Mouse (Mus musculus): Measurements from ENCODE around the gene Sept8. TPM values are rescaled to one million over a fixed set of nuclear protein-coding genes. Genes with fewer than 3 reads are reported as not detected.

The Sept8 gene
- polyA plus RNA-seq, 1 experiment = 64.4 TPM

DNA sequence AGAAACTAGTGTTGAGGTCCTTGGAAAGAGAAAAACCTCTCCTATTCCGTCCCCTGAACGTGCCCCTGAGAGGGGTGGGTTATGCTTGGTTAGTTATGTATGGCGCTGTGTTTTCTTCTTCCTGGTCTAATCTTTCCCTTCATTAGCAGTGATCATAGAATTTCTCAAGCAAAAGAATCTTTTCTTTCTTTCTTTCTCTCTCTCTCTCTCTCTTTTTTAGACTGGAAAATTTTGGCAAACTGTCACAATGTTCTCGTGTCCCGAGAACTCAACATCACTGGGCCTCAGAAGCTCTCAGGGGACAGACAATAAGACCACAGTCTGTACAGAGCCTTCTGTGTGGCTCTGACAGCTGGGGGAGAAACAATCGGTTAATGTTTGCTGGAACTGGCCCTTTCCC lies 23.6 kb upstream of the Sept8 start:
- DNase-seq (ENCODE audit: low spot score) = no peak

- no peak for DNase-seq (ENCODE audit: low spot score)
Measured at GRCm38 (mm10) chr11:53496946-53497345, 22.1 kb upstream of the Sept8 start.

DNA sequence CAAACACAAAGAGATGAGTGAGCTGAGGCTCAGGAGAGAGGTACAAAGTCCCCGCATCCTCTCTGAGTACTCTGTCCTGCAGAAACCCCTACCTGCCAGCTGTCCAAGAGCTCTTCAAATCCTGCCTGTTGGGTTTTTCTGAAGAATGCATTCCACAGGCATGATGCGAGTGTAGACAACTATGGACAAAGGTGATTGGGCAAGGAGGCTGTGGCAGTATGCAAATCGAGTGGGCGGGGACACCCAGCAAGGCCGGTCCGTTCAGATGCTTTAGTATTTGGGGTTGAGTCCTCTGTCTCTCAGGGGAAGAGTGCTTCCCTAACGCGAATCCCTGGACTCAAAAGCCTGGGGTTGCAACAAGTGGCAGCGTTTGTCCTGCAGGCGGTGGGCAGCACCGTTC lies 18.5 kb upstream of the Sept8 start:
- DNase-seq (ENCODE audit: low spot score) = no peak

DNA sequence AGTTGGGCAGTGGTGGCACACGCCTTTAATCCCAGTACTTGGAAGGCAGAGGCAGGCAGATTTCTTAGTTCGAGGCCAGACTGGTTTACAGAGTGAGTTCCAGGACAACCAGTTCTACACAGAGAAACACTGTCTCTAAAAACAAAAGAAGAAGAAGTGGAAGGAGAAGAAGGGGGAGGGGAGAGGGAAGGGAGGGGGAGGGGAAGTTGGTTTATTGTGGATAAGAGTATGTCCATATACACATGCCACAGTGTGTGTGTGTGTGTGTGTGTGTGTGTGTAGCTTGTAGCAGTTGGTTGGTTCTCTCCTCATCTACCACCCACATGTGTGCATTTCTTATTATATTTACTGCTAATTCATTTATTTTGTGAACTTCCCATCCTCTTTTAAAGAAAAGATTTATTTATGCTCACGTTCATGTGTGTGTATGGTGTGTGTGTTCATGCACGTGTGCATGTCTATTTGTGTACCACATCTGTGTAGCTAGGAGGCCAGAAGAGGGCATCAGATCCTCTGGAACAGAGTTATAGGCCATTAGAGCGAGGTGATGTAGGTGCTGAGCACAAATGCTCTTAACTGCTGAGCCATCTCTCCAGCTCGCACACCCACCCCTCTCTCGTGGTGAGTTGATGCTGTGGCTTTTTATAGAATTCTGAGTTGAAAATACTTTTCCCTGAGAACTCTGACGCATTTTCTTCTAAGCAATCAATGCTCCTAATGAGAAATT lies 16.9 kb upstream of the Sept8 start:
- no peak for DNase-seq (ENCODE audit: low spot score)

GRCm38 (mm10) chr11:53503738-53504137 lies 15.3 kb upstream of the Sept8 start:
- DNase-seq (ENCODE audit: low spot score) = no peak

- no peak for DNase-seq (ENCODE audit: low spot score)
Measured at GRCm38 (mm10) chr11:53504376-53504775, 14.7 kb upstream of the Sept8 start.

- no peak for DNase-seq (ENCODE audit: low spot score)
Measured at GRCm38 (mm10) chr11:53505026-53505663, 13.9 kb upstream of the Sept8 start.

DNA sequence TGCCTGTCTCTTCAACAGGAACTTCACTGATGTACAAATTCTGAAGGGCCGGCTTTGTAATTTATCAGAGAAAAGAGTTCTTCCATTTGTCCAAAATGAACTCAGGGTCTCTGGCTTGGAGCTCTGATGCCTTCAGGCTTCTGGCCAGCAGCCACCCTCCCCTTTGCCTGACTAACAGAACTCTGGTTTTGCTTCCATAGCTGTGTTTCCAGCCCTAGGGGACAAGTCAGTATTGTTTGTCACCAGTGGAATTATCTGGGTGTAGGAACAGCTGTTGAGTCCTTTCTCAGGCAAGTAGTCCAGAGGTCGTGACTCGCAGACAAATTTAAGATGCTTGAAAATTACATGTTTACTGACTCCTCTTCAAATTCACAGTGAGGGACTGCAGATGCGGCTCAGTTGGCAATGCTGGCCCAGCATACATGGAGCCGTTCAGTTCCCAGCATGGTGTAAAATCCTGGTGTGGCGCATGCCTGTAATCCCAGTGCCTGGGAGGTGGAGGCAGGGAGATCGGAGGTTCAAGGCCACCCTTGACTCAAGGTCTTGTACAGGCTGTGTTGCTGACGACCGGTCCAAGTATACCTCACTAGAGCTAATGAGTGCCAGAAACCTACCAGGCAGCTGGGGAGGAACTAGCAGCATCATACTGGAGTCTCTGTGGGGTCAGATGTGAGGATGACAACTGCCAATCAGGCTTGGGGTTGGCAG lies 11.8 kb upstream of the Sept8 start:
- DNase-seq (ENCODE audit: low spot score) = no peak

DNA sequence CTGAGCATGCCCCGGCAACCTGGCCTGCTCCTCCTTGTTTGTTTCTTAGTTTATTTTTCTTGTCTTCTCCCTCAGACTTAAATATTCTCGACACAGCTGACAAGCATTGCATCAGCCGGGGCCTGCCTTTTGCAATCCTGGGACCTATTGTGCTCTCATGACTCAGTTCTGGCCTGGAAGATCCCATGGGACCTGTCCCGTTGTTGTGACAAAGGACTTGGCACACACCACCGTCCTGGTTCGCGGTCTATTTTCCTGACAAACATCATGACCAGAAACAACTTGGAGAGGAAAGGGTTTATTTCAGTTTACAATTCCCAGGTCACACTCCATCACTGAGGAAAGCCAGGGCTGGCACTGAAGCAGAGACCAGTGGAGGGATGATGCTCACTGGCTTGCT lies 10.9 kb upstream of the Sept8 start:
- DNase-seq (ENCODE audit: low spot score) = no peak

- no peak for DNase-seq (ENCODE audit: low spot score)
Measured at GRCm38 (mm10) chr11:53508591-53508990, 10.5 kb upstream of the Sept8 start.

DNA sequence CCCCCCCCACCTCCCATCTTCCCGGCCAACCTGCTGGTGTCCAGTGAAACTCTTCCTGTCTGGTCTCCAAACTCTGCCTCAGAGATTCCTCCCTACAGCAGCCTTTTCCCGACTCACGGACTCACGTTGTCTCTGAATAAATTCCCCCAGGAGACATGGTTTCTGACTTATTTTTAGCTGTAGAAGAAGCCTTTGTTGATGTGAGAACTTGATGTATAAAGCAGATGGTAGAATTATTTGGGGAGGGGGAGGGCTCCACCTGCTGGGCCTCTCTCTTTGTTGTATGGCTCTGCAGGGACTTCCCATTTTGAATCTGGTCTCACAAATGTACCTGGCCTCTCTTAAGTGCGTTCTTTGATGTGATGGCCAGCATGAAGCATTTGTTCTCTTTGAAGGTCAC lies 8.7 kb upstream of the Sept8 start:
- no peak for DNase-seq (ENCODE audit: low spot score)

DNA sequence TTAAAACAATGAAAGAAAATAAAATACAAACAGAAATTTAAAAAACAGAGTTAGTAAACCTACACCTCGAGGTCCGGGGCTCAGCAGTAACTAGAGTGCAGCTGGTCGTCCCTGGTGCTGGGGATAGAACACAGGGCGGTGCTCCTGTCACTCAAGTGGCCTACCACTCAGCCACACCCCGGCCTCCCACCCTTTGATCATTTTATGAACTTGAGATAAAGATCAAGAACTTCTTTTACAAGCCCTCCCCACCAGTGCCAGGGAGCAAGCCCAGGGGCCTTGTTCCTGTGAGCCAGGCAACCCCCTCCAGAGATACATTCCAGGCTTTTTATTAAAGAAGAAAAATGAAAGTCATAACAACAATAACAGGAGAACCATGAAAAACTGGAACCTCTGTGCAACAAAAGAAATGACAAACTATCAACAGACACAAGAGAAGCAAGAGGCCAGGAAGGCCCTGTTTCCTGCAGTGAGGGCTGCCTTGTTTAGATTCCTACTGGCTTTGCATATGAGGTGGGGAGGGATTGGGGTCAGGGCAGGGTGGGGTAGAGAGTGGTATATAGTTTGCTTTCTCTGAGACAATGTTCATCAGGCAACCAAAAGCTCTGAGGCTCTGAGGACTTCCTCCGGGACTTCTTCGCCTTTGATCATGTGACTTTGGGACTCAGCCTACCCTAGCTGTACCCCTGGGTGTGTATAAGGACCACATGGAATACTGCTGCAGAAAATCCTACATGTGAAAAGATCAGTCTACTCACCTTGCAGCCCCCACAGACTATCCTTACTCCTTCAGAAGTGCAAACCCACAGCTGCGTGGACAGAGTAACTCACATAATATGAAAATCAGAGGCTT lies 2.1 kb upstream of the Sept8 start:
- DNase-seq (ENCODE audit: low spot score) = no peak

DNA sequence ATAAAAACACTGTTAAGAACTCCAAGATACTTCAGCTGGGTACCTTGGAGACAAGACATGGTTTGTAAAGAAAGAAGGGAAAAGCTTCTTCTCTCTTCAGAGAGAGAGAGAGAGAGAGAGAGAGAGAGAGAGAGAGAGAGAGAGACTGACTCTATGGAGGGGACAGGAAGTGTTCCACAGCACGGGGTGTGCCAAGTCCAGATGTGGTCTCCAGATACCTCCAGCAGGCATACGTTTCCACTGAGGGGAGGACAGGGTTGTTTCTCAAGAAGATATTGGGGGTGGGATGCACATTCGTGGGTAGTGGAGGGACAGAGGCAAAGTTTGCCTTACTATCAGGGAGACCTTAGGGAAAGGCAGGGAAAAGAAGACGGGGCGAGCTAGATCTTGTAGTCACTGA lies 298 bp upstream of the Sept8 start:
- no peak for DNase-seq (ENCODE audit: low spot score)

DNA sequence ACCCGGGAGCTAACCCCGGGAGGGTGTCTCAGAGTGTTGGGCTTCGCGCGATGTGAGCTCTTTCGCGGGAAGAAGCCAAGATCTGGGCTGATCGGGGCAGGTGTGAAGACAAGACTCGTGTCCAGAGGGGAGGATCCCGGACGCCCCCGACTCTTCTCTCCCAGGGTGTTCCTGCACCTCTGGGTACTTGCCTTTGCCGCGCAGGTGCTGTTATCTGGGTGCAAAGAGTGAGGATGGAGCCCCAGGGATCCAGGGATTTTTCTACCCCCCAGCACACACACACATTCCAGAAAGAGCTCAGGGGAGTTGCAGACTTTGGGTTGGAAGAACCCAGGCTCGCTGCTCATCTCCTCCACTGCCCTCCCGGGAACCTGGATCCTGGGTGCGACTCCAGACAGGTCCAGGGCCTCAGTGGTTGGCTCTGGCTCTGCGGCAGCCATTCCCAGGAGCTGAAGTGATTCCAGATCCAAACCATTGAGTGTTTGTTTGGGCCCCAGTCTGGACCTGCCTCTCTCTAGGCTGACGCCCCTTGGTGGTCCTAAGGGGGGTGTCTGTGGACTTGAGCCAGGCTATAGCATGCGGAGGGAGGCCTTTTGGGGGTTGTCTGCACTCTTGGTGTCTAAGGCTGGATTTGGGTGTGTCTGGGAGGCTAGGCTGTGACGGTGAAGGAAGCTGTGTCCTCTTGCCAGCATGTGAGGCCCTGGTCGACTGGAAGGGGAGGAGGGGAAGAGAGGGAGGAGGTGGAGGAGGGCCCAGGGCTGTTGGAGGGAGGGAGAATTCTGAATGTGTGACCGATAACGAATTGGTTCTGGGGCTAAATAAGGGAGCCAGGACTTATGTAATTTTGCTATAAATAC lies 1.3 kb downstream of the Sept8 start:
- DNase-seq (ENCODE audit: low spot score) = peak; percentile 39

DNA sequence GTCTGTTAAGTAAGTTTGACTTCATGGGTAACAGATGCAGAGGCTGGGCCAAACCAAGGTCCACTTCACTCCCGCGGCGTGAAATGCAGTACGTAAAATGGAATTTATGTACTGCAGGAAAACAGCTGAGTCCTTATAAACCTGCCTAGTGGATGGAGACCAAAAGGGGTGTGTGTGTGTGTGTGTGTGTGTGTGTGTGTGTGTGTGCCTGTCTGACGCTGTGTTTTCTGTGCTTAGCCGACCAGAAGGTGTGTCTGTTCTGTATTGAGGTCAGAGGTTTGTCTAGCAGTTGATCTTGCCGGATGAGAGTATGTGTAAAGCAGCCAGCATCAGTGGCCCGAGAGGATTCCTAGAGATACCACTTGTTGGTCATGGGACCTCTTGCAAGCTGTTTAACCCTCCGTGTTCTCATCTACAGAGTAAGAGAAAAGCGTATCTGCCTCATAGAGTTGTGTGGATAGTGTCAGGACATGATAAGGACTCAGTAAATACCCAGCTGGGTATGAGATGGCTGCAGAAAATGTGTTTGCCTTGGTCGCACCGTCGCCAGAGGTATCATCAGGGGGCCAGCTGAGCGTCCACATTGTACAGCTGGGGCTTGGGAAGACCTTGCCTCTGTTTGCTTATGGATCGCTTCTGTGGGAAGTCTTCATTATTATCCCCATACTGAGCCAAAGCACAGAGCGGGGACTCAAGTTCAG lies 2.2 kb downstream of the Sept8 start:
- no peak for DNase-seq (ENCODE audit: low spot score)

- DNase-seq (ENCODE audit: low spot score) = no peak
Measured at GRCm38 (mm10) chr11:53521821-53522131, 2.7 kb downstream of the Sept8 start.

GRCm38 (mm10) chr11:53522362-53522761 lies 3.3 kb downstream of the Sept8 start:
- DNase-seq (ENCODE audit: low spot score) = no peak

- no peak for DNase-seq (ENCODE audit: low spot score)
Measured at GRCm38 (mm10) chr11:53522930-53523329, 3.9 kb downstream of the Sept8 start.

- no peak for DNase-seq (ENCODE audit: low spot score)
Measured at GRCm38 (mm10) chr11:53523545-53524405, 4.7 kb downstream of the Sept8 start.

DNA sequence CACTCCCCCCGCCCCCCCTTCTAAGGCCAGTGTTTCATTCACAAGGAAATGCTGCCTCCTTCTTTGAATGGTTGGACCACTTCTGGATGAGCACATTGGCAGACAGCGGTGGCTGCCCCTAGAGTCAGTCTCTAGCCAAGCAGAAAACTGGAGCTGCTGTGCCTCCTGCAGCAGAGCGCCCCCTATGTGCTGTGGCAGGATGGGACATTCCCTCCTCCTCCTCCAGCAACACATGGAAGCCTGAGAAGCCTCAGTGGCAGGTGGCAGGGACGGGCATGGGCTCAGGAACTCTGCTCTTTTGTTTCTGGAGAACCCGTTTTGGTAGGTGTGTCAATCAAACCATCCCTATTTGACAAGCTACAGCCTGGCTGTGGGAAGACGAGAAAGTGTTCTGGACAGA lies 5.8 kb downstream of the Sept8 start:
- no peak for DNase-seq (ENCODE audit: low spot score)
